Mouse (Mus musculus) heart, adult 2 months (tissue): Measurements from ENCODE around the gene Ephb2. TPM values are rescaled to one million over a fixed set of nuclear protein-coding genes. Genes with fewer than 3 reads are reported as not detected.

Source experiments
- DNase-seq, 2 experiments: peaks; one replicate each; pipeline ENCODE4 v3.0.0; 2021
- H3K27ac ChIP-seq: fragments of 200-600 bp; 2 replicates; pipeline ENCODE4 v1.8.1; 2022
- H3K27me3 ChIP-seq: fragments of 200-500 bp; 2 replicates; pipeline ENCODE4 v1.6.1; 2012; ENCODE audit warnings: mild to moderate bottlenecking, low read length, inconsistent platforms, mixed read lengths; ENCODE audit not compliant: control insufficient read depth, insufficient read depth
- H3K36me3 ChIP-seq: fragments of 200-500 bp; 2 replicates; pipeline ENCODE4 v1.6.1; 2012; ENCODE audit warnings: low read length, inconsistent platforms; ENCODE audit not compliant: control insufficient read depth, insufficient read depth
- H3K4me1 ChIP-seq: fragments of 200-500 bp; 2 replicates; pipeline ENCODE4 v1.6.1; 2011; ENCODE audit warnings: low read length; ENCODE audit not compliant: control insufficient read depth, insufficient read depth
- H3K4me3 ChIP-seq: fragments of 200-600 bp; 2 replicates; pipeline ENCODE4 v1.8.1; 2022
- H3K79me2 ChIP-seq: fragments of 200-500 bp; replicated peaks from 2 replicates; pipeline ENCODE4 v1.6.1; 2012; ENCODE audit warnings: mild to moderate bottlenecking, inconsistent platforms, low read length, moderate library complexity, mixed read lengths; ENCODE audit not compliant: control insufficient read depth, insufficient read depth
- H3K9ac ChIP-seq: fragments of 200-500 bp; 2 replicates; pipeline ENCODE4 v1.6.1; 2012; ENCODE audit warnings: low read depth, mild to moderate bottlenecking, control low read depth, inconsistent platforms, low read length, mixed read lengths
- CTCF ChIP-seq: fragments of 200-600 bp; IDR thresholded peaks from 2 replicates; pipeline ENCODE4 v1.8.1; 2022; ENCODE audit warnings: antibody characterized with exemption, mild to moderate bottlenecking, moderate library complexity
- EP300 ChIP-seq: fragments of 200-500 bp; IDR thresholded peaks from 2 replicates; pipeline ENCODE4 v1.6.1; 2011; ENCODE audit warnings: low read depth, low read length, control low read depth; ENCODE audit not compliant: insufficient read depth
- POLR2A ChIP-seq: fragments of 200-500 bp; IDR thresholded peaks from 2 replicates; pipeline ENCODE4 v1.6.1; 2011; ENCODE audit warnings: mild to moderate bottlenecking, low read depth, low read length, control low read depth; ENCODE audit not compliant: insufficient read depth
- WGBS: fragments of 180-500 bp; shearing (Covaris S2); methylation state at CpG from one replicate; pipeline ENCODE4 v1.1.7; 2018; 5-methylcytosine and 5-hydroxymethylcytosine counted together
- intact Hi-C: fragments of 180-260 bp; cut with DNase I; formaldehyde crosslinking; loops from one replicate; pipeline ENCODE4 v1.15.1; 2025
- polyA plus RNA-seq: library from polyadenylated mRNA; depleted of rRNA; stranded (reverse); fragments of >200 nt; gene quantifications from 2 replicates; pipeline ENCODE4 v1.2.3, GENCODE M21; 2012
- total RNA-seq, 2 experiments: library from RNA; stranded (reverse); gene quantifications; 2 replicates each; pipeline ENCODE4 v1.2.3; 2021

The Ephb2 gene
- total and polyA plus RNA-seq, 3 experiments = 0.73 to 0.96 (median 0.77) TPM

DNA sequence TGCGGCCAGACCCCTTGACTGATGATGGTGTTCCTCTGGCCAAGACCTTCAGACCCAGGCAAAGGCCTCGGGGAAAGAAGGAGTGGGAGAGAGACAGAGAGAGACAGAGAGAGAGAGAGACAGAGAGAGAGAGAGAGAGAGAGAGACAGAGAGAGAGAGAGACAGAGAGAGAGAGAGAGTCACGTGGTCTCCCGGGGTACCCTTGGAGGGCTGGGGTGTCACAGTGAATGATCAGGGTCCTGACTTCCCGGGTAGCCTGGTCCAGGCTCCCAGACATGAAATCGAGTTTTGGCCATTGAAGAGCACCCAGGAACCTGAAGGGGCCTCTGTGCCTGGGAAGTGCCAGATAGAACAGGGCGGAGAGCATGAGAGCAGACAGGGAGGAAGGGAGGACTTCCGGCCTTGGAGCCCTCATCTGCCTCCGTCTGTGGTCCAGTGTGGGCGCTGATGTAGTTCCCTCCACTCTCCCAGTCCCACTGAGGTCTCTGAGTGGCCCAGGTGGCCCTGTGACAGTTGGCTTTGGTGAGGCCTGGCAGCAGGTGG is 182.0 kb downstream of the Ephb2 start:
- H3K4me1 ChIP-seq = no peaks in the 10 kb centered on the region
- no peak for DNase-seq
- no peaks in the 10 kb centered on the region for H3K27me3 ChIP-seq
- H3K4me3 ChIP-seq = no peak overlapping the region
- no peak for TF ChIP-seq EP300
- no peak for TF ChIP-seq CTCF
- TF ChIP-seq POLR2A = no peak
- H3K36me3 ChIP-seq = no peaks in the 10 kb centered on the region
- no peaks in the 10 kb centered on the region for H3K79me2 ChIP-seq
- intact Hi-C loops = no loop called here
- no peak overlapping the region for H3K27ac ChIP-seq
- 64% methylated on average over 10 of the region's 10 CpGs for WGBS
- H3K9ac ChIP-seq = no peak overlapping the region

DNA sequence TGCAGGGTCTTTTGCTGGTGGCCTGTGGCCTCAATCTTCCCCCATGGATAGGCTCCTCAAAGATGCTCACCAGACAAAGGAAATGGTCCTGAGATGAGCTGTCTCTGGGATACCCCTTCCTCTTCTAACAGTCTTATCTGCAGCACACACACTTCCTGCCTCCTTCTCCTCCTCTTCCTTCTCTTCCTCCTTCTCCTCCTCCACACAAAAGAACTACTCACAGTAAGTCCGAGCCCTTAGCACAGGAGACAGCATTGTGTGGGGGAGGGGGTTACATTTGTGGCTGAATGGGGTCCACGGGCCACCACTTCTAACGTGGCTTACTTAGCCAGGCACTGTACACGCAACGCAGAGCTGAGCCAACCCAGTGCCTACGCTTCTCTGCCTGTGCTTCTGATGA is 182.8 kb downstream of the Ephb2 start:
- 43% methylated on average over 6 of the region's 6 CpGs for WGBS
- Histone ChIP-seq H3K4me3 (no peak overlapping the region), H3K9ac (no peak overlapping the region), H3K27me3 (no peaks in the 10 kb centered on the region), H3K36me3 (no peaks in the 10 kb centered on the region), H3K27ac (no peak overlapping the region), H3K4me1 (no peaks in the 10 kb centered on the region), H3K79me2 (no peaks in the 10 kb centered on the region)
- DNase-seq = no peak
- TF ChIP-seq CTCF = no peak
- TF ChIP-seq POLR2A = no peak
- no peak for TF ChIP-seq EP300
- intact Hi-C loops = no loop called here

DNA sequence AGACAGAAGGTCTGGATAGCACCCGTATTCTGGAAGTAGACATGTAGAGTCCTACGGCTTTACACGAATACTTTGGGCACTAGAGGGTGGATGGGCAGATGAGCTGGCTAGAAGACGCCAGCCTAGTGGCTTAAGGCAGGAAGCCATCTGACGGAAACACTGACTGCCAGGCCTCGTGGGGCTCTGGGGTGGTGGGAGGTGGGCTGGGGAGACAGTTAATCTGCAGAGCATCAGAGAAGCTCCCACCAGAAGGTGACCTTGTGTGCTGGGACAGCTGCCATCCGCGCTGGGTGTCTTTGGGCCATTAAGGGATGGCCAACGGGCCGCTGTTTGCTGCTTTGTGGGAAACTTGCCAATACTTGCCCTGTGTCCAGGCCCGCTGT is 183.3 kb downstream of the Ephb2 start:
- no peaks in the 10 kb centered on the region for H3K36me3 ChIP-seq
- H3K79me2 ChIP-seq = no peaks in the 10 kb centered on the region
- WGBS = 47% methylated on average over 11 of the region's 11 CpGs
- H3K27me3 ChIP-seq = no peaks in the 10 kb centered on the region
- TF ChIP-seq EP300 (no peak), CTCF (no peak), POLR2A (no peak)
- H3K27ac ChIP-seq = no peak overlapping the region
- H3K4me1 ChIP-seq = no peaks in the 10 kb centered on the region
- H3K9ac ChIP-seq = no peak overlapping the region
- H3K4me3 ChIP-seq = no peak overlapping the region
- intact Hi-C loops = no loop called here
- no peak for DNase-seq

DNA sequence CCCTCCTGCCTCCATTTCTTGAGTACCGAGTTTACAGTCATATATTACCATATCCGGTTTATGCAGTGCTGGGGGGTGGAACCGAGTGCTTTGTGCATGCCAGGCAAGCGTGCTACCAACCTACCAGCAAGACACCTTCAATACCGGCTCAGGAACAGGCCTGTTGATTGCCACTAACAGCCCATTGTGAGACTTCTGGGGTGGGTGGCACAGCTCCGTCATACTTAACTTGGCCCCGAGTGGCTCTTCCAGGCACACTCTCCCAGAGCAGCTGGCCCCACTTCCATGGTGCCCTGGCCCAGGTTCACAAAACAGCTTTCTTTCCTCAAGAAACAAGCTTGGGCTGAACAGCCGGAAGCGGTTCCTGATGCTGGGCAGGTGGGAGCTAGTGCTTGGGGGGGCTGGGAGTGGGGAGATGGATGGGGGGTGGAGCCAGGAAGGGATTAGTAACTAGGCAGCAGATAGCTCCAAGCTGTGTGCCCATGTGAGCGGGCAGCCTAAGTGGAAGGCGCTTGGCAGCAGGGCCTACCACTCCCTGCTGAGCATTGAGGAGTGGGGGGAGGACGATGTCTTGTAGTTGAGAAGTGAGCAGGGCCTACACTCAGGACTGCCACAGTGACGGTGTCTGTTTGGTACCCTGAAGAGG is 183.8 kb downstream of the Ephb2 start:
- WGBS = 79% methylated on average over 13 of the region's 13 CpGs

DNA sequence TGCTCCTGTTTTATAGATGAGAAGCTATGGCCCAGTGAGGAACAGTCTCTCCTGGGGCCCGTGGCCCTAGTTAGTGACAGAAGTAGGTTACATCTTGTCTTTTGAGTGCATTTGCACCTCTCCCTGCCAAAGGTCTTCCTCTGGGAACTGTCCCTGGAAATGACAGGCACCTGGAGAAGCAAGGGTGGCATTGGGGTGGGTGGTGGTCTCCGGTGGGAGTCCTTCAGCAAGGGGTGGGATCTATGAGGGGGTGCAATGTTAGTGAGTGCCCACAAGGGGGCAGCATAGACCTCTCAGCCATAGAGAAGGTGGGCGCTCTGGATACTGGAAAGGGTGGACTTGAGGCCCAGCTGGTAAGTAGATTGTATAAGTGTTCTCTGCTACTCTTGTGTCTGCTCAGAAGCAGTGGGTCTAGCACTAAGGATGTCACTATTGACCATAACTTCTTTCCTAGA is 184.4 kb downstream of the Ephb2 start:
- Histone ChIP-seq H3K4me3 (no peak overlapping the region), H3K36me3 (no peaks in the 10 kb centered on the region), H3K4me1 (no peaks in the 10 kb centered on the region), H3K27ac (no peak overlapping the region), H3K9ac (no peak overlapping the region), H3K27me3 (no peaks in the 10 kb centered on the region), H3K79me2 (no peaks in the 10 kb centered on the region)
- intact Hi-C loops = loop anchor here (2.0 kb wide), 1 partner anchor 421 kb away; no protein-coding TSS in a partner anchor
- peak in 1 of 2 experiments; percentile 34 for DNase-seq
- TF ChIP-seq CTCF (peak; percentile 92), EP300 (no peak)
- WGBS = 72% methylated on average over 3 of the region's 3 CpGs

More for the DNA sequence above, 183.8 kb downstream of the Ephb2 start:
- no peak overlapping the region for H3K9ac ChIP-seq
- no peaks in the 10 kb centered on the region for H3K36me3 ChIP-seq
- no peak overlapping the region for H3K27ac ChIP-seq
- no peak for TF ChIP-seq CTCF
- no peak for TF ChIP-seq EP300
- TF ChIP-seq POLR2A = no peak
- DNase-seq = no peak
- intact Hi-C loops = loop anchor here (2.0 kb wide), 1 partner anchor 421 kb away; no protein-coding TSS in a partner anchor
- no peaks in the 10 kb centered on the region for H3K79me2 ChIP-seq
- no peak overlapping the region for H3K4me3 ChIP-seq
- no peaks in the 10 kb centered on the region for H3K27me3 ChIP-seq
- no peaks in the 10 kb centered on the region for H3K4me1 ChIP-seq

DNA sequence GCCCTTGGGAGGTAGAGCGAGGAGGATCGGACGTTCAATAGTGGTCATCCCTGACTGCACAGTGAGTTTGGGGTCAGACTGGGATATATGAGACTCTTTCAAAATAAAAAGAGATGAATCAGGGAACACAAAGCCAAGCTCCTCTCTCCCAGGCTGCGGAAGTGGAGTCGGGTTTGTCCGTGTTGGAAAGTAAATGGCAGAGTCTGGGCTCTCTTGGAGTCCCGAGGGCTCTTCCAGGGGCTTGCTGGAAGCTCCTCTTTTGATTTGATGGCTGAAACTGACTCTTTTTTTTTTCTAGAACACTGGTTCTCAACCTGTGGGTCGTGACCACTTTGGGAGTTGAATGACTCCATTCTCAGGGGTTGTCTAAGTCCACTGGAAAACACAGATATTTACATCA is 185.5 kb downstream of the Ephb2 start:
- Histone ChIP-seq H3K27ac (no peak overlapping the region), H3K79me2 (no peaks in the 10 kb centered on the region), H3K4me1 (no peaks in the 10 kb centered on the region), H3K9ac (no peak overlapping the region), H3K36me3 (no peaks in the 10 kb centered on the region), H3K27me3 (no peaks in the 10 kb centered on the region), H3K4me3 (no peak overlapping the region)
- DNase-seq = no peak
- no peak for TF ChIP-seq POLR2A
- no peak for TF ChIP-seq CTCF
- no peak for TF ChIP-seq EP300
- WGBS = 85% methylated on average over 8 of the region's 8 CpGs
- intact Hi-C loops = loop anchor here (2.0 kb wide), 1 partner anchor 423 kb away; no protein-coding TSS in a partner anchor
